Mouse (Mus musculus): ENCODE measurements at regions not wholly inside any gene's neighbourhood (a gene's known extent, or its start where the extent isn't known, plus 50 kb on each side); places are given as distances from the start of the nearest gene placed in this dataset.
"Not testable (repeated sequence)": the region's sequence is repeated elsewhere in the genome, so short reads cannot be mapped to it uniquely, and the experiment has no call there.

DNA sequence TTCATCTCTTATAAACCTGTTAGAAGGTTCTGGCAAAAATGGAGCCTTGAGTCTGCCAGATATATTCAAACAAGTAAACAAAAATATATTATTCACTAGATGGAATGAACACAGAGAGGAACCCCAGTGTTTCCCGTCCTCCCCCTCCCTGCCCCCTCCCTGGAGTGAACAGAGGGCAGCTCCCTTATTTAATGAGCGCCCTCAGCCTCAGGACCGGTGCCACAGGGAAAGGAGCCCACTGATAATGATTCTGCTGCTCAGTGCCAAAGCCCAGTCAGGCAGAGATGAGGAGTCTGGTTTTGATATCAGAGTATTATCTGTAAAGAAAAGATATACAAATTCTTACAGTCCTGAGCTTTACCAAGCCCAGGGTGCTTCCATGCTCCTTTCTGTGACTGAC is 134.4 kb upstream of the Tmc3 start:
- Histone ChIP-seq H3K4me2 (replicated peaks) (no peak overlapping the region), H3K9me3 (no peaks in the 10 kb centered on the region), H3K27me3 (no peaks in the 10 kb centered on the region), H3K4me1 (peaks cover 6% of the 10 kb centered on the region; the same call in 1 of the 2 replicates), H3K27ac (replicated peaks) (no peak overlapping the region), H3K4me3 (no peak overlapping the region), H3K9ac (replicated peaks) (no peak overlapping the region), H3K36me3 (no peaks in the 10 kb centered on the region)
- peak; percentile 68; the same call in 1 of the 2 replicates for ATAC-seq (replicated peaks)
- 38% methylated on average over 3 of the region's 3 CpGs for WGBS

DNA sequence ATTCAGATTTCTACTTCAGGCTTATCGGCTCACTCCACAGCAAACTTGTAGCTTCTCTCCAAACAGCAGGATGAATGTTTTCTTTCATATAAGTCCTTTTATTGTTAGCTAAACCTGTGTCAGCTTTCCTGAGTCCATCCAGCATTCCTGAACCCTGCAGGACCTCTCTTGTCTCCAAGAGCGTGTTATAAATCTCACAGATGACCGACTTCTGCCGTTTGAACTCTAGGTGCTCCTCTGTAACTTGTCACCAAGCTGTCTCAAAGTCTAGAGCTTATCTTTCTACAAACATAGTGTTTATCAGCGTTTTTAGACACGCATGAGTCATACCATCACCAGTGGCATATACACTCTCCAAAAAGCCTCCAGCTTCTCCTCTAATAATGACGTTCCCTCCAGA is 132.4 kb upstream of the Tmc3 start:
- H3K9ac ChIP-seq (replicated peaks) = no peak overlapping the region
- H3K4me3 ChIP-seq = no peak overlapping the region
- H3K27ac ChIP-seq (replicated peaks) = no peak overlapping the region
- no peaks in the 10 kb centered on the region for H3K36me3 ChIP-seq
- no peaks in the 10 kb centered on the region for H3K9me3 ChIP-seq
- no peak for ATAC-seq (replicated peaks)
- WGBS = 70% methylated on average over 7 of the region's 7 CpGs
- no peaks in the 10 kb centered on the region for H3K27me3 ChIP-seq
- H3K4me1 ChIP-seq = peaks cover 6% of the 10 kb centered on the region; the same call in 1 of the 2 replicates
- H3K4me2 ChIP-seq (replicated peaks) = no peak overlapping the region

DNA sequence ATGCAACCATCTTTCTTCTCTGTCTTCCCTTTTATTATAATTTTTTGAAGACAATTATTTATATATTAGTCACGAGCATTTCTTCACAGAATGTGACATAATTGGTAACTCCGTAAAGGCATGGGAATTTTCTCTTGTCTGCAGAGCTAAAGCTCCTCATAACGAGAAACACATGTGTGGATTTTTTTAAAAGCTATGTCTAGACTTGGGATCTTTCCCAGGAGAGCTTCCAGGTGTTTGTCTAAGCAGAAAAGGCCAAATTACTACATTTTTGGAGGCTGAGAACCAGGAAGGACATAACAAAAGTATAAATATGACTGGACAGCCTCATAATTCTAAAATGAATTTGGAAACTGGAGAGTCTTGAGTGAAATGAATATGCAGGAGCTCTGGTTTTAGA is 125.2 kb upstream of the Tmc3 start:
- no peaks in the 10 kb centered on the region for H3K27me3 ChIP-seq
- H3K4me3 ChIP-seq = no peak overlapping the region
- H3K27ac ChIP-seq (replicated peaks) = no peak overlapping the region
- H3K9ac ChIP-seq (replicated peaks) = no peak overlapping the region
- ATAC-seq (replicated peaks) = no peak
- H3K4me2 ChIP-seq (replicated peaks) = no peak overlapping the region
- no peaks in the 10 kb centered on the region for H3K36me3 ChIP-seq
- no peaks in the 10 kb centered on the region for H3K9me3 ChIP-seq
- 68% methylated on average over 3 of the region's 3 CpGs for WGBS
- no peaks in the 10 kb centered on the region for H3K4me1 ChIP-seq

DNA sequence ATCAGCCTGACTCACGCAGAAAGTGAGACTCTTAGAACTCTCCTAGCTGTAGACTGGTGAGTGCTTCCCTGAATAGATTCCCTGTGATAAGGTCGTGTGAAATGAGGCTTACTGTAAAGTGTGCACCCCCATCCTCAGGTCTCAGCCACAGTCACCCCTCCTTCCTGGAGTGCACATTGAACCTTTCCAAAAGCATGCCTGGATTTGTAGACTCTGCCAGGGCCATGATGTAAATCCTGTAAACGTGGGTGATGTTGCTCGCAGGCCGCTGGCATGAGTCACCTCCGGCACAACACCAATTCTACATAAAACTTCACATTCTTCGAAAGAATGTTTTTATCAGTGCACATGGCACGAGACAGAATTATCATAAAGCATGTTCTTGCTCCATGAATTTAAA is 117.7 kb upstream of the Tmc3 start:
- H3K4me1 ChIP-seq = no peaks in the 10 kb centered on the region
- H3K4me2 ChIP-seq (replicated peaks) = no peak overlapping the region
- H3K4me3 ChIP-seq = no peak overlapping the region
- no peaks in the 10 kb centered on the region for H3K9me3 ChIP-seq
- ATAC-seq (replicated peaks) = no peak
- no peak overlapping the region for H3K27ac ChIP-seq (replicated peaks)
- H3K9ac ChIP-seq (replicated peaks) = no peak overlapping the region
- H3K27me3 ChIP-seq = no peaks in the 10 kb centered on the region
- no peaks in the 10 kb centered on the region for H3K36me3 ChIP-seq
- 82% methylated on average over 8 of the region's 8 CpGs for WGBS

DNA sequence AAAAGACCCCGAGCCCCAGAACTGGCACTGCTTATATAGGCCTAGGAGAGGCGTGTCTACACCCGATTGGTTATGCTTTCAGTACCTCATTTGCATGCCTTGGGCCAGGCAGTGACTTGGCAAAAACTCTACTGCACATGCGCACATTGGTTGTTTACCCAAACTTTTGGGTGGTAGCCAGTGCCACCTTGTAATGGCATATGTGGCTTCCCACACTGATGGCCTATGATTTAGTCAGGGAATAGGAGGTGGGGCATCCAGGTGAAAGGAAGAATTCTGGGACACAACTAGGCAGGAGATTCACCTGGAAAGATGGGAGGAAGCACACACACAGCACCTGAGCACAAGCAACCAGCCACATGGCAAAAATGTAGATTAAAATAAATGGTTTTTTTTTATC is 114.9 kb upstream of the Tmc3 start:
- H3K27me3 ChIP-seq; H3K4me2 ChIP-seq (replicated peaks); H3K9me3 ChIP-seq; H3K4me1 ChIP-seq; ATAC-seq (replicated peaks); H3K36me3 ChIP-seq; H3K4me3 ChIP-seq; H3K27ac ChIP-seq (replicated peaks); H3K9ac ChIP-seq (replicated peaks): not testable (repeated sequence)
- WGBS = 87% methylated on average over 4 of the region's 4 CpGs

DNA sequence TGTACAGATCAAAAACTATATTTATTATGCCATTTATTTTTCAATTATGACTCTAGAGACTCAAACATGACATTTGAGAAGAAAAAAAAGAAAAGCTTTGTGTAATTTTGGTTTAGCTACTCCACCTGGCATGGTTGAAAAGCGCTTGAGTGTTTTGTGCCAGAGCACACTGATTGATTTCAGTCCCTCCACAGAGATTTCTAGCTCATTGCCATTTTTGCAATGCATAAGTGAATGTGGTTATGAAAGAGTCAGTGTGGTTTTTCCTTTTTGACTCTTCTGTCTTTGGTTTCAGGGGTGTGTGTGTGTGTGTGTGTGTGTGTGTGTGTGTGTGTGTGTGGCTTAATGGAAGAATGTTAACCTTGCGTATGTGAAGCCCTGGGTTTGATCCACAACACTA is 113.6 kb upstream of the Tmc3 start:
- Histone ChIP-seq H3K27me3 (no peaks in the 10 kb centered on the region), H3K9ac (replicated peaks) (no peak overlapping the region), H3K9me3 (no peaks in the 10 kb centered on the region), H3K36me3 (no peaks in the 10 kb centered on the region), H3K4me1 (peaks cover 11% of the 10 kb centered on the region), H3K27ac (replicated peaks) (no peak overlapping the region), H3K4me3 (no peak overlapping the region), H3K4me2 (replicated peaks) (no peak overlapping the region)
- WGBS = 84% methylated on average over 2 of the region's 2 CpGs
- no peak for ATAC-seq (replicated peaks)

DNA sequence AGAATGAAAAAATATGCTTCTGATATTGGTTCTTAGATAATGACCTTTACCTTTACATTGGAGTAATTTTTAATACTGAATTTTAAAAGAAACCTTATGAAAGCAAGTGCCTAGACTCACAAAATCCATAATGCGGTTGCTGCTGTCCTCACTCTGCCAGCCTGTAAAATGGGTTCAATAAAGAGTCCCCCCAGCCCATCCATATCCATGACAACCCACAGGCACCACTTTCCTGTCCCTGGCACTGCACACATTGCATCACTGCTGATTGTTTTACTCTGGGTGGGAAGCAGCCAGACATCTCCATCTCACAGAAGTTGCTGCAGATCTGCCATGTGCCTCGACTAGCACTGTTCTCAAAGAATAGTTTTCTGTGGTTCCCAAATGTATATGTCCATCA is 110.3 kb upstream of the Tmc3 start:
- Histone ChIP-seq H3K9me3 (no peaks in the 10 kb centered on the region), H3K27ac (replicated peaks) (no peak overlapping the region), H3K27me3 (no peaks in the 10 kb centered on the region), H3K4me2 (replicated peaks) (no peak overlapping the region), H3K9ac (replicated peaks) (no peak overlapping the region), H3K4me3 (no peak overlapping the region), H3K4me1 (peaks cover 31% of the 10 kb centered on the region), H3K36me3 (no peaks in the 10 kb centered on the region)
- WGBS = 85% methylated on average over 2 of the region's 2 CpGs
- no peak for ATAC-seq (replicated peaks)

DNA sequence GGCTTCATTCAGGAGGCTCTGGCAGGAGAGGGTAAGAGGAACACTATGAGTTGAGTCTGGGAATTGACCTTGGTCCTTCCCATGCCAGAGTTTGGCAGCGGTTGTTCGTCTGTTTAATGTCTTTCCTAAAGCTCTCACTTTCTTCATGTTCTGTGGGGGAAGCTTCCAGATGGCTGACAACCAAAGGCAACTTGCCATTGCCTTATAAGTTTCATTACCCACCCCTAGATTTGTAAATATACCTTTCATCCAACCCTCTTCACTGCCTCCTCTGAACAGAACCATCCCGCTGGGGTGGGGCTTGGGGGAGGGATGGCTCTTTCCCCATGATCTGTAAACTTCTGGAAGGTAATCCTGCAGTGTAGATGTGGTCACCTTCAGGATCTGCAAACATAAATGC is 109.7 kb upstream of the Tmc3 start:
- H3K4me3 ChIP-seq = no peak overlapping the region
- WGBS = 68% methylated on average over 3 of the region's 3 CpGs
- no peak for ATAC-seq (replicated peaks)
- peaks cover 31% of the 10 kb centered on the region for H3K4me1 ChIP-seq
- H3K27ac ChIP-seq (replicated peaks) = peak overlapping the region; percentile 68
- no peak overlapping the region for H3K4me2 ChIP-seq (replicated peaks)
- no peaks in the 10 kb centered on the region for H3K36me3 ChIP-seq
- H3K9ac ChIP-seq (replicated peaks) = no peak overlapping the region
- H3K9me3 ChIP-seq = no peaks in the 10 kb centered on the region
- no peaks in the 10 kb centered on the region for H3K27me3 ChIP-seq

DNA sequence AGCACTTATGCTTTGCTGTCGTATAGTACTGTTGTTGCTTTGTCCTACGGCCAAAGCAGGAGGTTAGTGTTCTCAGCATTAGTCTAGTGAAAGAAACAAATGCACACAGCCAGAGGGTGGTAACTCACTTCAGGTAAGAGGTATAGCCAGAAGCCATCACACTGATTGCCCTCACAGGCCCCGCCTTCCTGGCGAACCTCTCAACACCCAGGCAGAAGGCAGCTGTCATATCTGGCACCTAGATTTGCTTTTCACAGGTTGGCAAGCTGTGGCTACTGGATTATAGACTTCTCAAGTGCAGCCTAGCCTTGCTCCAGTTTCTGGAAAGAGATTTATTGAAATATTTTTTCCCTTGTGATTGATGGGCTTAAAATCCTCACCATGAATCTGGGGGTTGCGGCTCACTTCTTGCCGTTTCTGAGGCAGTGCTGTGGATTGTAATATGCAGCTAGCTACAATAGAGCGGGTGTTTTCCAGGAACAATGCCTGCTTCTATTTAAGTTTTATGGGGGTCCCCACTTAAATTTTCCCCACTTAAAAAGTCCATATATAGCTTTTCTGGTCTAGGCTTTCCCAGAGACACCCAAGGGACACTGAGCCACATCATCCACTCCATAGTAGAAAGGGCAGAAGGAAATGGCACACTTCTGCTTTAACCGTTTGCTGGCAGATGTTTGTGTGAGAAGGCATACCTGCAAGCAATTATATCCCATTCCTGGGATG is 109.1 kb upstream of the Tmc3 start:
- Histone ChIP-seq H3K27me3 (no peaks in the 10 kb centered on the region), H3K9ac (replicated peaks) (no peak overlapping the region), H3K27ac (replicated peaks) (peak overlapping the region; percentile 68), H3K9me3 (no peaks in the 10 kb centered on the region), H3K4me3 (no peak overlapping the region), H3K4me2 (replicated peaks) (no peak overlapping the region), H3K4me1 (peaks cover 31% of the 10 kb centered on the region), H3K36me3 (no peaks in the 10 kb centered on the region)
- 63% methylated on average over 8 of the region's 8 CpGs for WGBS
- ATAC-seq (replicated peaks) = peak; percentile 41; the same call in 1 of the 2 replicates

DNA sequence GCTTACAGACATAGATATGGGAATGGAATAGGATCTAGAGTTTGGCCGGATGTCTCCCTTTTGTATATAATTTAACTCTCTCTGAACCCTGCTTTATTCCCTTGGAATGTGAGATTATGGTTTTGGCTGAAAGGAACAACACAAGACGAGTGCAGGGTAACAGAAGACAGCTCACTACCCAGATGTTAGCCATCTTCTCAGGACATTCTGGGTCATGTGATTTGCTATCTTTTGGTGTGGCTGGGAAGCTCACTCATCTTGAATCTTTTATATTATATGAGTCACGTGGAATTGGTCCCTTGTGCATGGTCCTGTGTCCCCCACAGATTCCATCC is 108.6 kb upstream of the Tmc3 start:
- no peak for ATAC-seq (replicated peaks)
- H3K27me3 ChIP-seq = no peaks in the 10 kb centered on the region
- no peak overlapping the region for H3K9ac ChIP-seq (replicated peaks)
- no peak overlapping the region for H3K4me2 ChIP-seq (replicated peaks)
- H3K4me3 ChIP-seq = no peak overlapping the region
- H3K36me3 ChIP-seq = no peaks in the 10 kb centered on the region
- no peak overlapping the region for H3K27ac ChIP-seq (replicated peaks)
- peaks cover 31% of the 10 kb centered on the region for H3K4me1 ChIP-seq
- H3K9me3 ChIP-seq = no peaks in the 10 kb centered on the region
- WGBS = 70% methylated on average over 3 of the region's 3 CpGs

DNA sequence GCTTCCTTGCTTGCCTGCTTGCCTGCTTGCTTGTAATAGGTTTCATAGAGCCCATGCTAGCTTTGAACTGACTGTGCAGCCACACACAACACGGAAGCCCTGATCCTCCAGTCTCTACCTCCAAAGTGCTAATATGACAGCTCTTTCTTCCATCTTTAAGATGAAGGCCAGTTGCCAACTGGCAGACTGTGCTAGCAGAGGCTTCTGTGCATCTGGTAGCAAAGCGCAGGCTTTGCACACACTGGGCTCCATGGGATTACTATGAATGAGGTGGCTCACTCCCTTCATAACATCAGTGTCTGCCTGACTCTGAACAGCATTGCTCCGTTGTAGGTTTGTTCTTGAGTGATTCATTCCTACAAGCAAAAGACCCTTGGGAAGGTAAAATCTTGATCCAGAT is 107.9 kb upstream of the Tmc3 start:
- no peak overlapping the region for H3K27ac ChIP-seq (replicated peaks)
- H3K9ac ChIP-seq (replicated peaks) = no peak overlapping the region
- no peak overlapping the region for H3K4me2 ChIP-seq (replicated peaks)
- H3K36me3 ChIP-seq = no peaks in the 10 kb centered on the region
- H3K9me3 ChIP-seq = no peaks in the 10 kb centered on the region
- peaks cover 31% of the 10 kb centered on the region for H3K4me1 ChIP-seq
- ATAC-seq (replicated peaks) = peak; percentile 37; the same call in 1 of the 2 replicates
- WGBS = 55% methylated on average over 3 of the region's 3 CpGs
- H3K27me3 ChIP-seq = no peaks in the 10 kb centered on the region
- H3K4me3 ChIP-seq = no peak overlapping the region

DNA sequence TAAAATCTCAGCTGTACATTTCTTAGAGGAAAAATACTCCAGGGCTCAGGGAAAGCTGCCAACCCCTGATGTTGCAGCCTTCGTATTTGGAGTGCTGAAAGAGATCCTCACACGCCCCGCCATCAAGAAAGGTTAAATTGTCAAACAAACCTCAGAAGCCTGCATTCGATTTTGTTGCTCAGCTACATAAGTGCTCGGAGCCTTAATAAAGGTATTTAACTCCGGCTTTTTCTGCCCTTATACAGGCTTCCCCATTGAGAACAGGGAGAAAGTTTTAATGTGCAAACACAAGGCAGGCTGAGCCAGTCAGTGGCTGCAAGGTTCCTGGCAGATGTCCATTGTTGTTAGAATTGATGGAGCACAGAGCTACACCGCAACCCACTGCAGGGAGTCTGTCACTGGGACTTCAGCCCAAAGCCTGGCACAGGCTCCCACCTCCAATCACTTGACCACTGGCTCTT is 107.0 kb upstream of the Tmc3 start:
- Histone ChIP-seq H3K27ac (replicated peaks) (peak overlapping the region; percentile 49), H3K27me3 (no peaks in the 10 kb centered on the region), H3K4me2 (replicated peaks) (peak overlapping the region; percentile 2), H3K4me1 (peaks cover 31% of the 10 kb centered on the region), H3K9ac (replicated peaks) (no peak overlapping the region), H3K9me3 (no peaks in the 10 kb centered on the region), H3K36me3 (no peaks in the 10 kb centered on the region), H3K4me3 (no peak overlapping the region)
- peak; percentile 79 for ATAC-seq (replicated peaks)
- 7% methylated on average over 7 of the region's 7 CpGs for WGBS

DNA sequence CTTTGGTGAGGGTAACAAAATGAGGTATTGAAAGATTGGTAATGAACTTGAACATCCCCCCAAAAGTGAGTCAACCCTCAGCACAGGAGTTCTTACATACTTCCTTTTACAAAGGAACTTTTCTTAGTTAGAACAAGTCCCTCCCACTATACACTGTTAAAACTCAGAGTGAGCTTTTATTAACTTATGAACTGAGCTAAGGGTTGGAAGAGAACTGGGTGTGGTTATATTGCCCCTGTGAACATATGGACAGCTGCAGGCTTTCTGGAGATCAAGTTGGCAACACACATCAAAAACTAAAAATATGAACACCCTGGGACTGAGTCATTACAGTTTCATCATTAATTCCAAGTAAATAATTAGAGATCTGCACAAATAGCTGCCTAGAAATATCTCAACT is 103.1 kb upstream of the Tmc3 start:
- no peak overlapping the region for H3K4me2 ChIP-seq (replicated peaks)
- no peak overlapping the region for H3K9ac ChIP-seq (replicated peaks)
- no peak overlapping the region for H3K27ac ChIP-seq (replicated peaks)
- H3K9me3 ChIP-seq = no peaks in the 10 kb centered on the region
- no peaks in the 10 kb centered on the region for H3K27me3 ChIP-seq
- no peak overlapping the region for H3K4me3 ChIP-seq
- ATAC-seq (replicated peaks) = no peak
- H3K36me3 ChIP-seq = no peaks in the 10 kb centered on the region
- peaks cover 16% of the 10 kb centered on the region for H3K4me1 ChIP-seq
